Mouse (Mus musculus): ENCODE results near the gene Gm17651. TPM values are rescaled to one million over a fixed set of nuclear protein-coding genes. Genes with fewer than 3 reads are reported as not detected.

Gene Gm17651
- polyA plus RNA-seq, 1 experiment from 2014 or later, result not detected

DNA sequence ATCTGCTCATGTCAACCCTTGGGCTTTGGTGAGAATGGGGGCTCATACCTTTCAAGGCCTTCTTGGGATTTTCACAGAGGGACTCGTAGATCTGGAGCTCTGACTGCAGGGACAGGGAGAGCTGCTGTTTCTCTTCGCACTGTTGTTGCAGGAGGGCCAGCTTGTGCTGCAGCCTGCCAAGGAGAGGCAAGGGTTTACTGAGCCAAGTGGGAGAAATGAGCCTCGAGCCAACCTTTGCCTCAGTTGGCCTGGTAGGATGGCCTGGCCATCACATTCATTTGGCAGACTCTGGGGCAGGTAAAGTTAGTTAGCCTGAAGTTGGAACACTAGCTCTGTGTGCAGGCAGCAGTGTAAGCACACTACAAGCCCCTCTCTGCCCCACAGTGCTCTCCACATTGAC lies 24.6 kb upstream of the Gm17651 start:
- no peaks in the 10 kb centered on the region for H3K27me3 ChIP-seq (replicated peaks; ENCODE audit: control insufficient read depth, insufficient read depth, low read length)
- no peak overlapping the region for H3K27ac ChIP-seq (replicated peaks; ENCODE audit: low read depth, low read length)
- no peak overlapping the region for H3K4me3 ChIP-seq (ENCODE audit: low read depth, low read length)
- no peaks in the 10 kb centered on the region for H3K9me3 ChIP-seq (ENCODE audit: control insufficient read depth, low read length)
- no peaks in the 10 kb centered on the region for H3K36me3 ChIP-seq (ENCODE audit: control insufficient read depth, insufficient read depth, low read length)
- DNase-seq (ENCODE audit: low spot score) (no peak), ATAC-seq (ENCODE audit: low read depth) (no peak)
- 76% methylated on average over 3 of the region's 3 CpGs for WGBS
- no peak overlapping the region for H3K4me2 ChIP-seq (ENCODE audit: low read depth, low read length)
- no peaks in the 10 kb centered on the region for H3K4me1 ChIP-seq (ENCODE audit: control insufficient read depth, insufficient read depth, low read length)
- H3K9ac ChIP-seq (ENCODE audit: low read depth, low read length), result no peak overlapping the region

DNA sequence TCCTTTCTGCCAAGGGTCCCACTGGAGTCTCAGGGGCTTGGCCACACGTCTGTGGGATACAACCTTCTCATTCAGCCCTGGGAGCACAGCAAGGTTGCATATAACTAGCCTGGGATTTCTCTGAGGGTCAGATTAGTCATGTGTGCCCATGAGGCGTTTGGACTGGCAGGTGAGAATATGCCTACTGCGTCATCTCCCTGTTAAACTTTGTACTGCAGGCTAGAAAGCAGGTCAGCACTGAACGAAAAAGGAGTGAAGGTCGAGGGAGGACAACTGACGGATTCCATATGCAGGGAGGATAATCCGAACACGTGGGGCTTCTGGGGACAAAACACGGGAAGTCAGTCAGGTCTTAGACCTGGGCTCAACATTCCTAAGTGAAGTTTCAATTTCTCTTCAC lies 22.8 kb upstream of the Gm17651 start:
- 59% methylated on average over 9 of the region's 9 CpGs for WGBS

DNA sequence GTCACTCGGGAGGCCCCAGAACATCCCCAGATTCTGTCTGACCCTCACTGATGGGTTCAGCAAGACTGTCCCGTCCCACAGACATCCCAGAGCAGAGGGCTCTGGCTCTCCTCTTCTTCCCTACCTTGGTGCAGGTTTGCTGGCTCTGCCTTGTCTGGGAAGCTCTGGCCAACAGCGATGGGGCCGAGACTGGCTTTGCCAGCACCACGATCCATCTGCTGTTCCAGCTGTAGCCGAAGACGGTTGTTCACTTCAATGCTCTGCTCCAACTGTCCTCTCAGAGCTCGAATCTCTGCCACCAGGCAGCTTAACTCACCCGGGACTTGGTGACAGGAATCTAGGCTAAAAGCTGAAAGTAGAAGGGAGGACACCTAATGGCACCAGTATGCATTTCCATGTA lies 22.4 kb upstream of the Gm17651 start:
- no peak overlapping the region for H3K4me3 ChIP-seq (ENCODE audit: low read depth, low read length)
- no peaks in the 10 kb centered on the region for H3K4me1 ChIP-seq (ENCODE audit: control insufficient read depth, insufficient read depth, low read length)
- no peak overlapping the region for H3K27ac ChIP-seq (replicated peaks; ENCODE audit: low read depth, low read length)
- H3K27me3 ChIP-seq (replicated peaks; ENCODE audit: control insufficient read depth, insufficient read depth, low read length), result no peaks in the 10 kb centered on the region
- no peak overlapping the region for H3K9ac ChIP-seq (ENCODE audit: low read depth, low read length)
- DNase-seq (ENCODE audit: low spot score) (no peak), ATAC-seq (ENCODE audit: low read depth) (no peak)
- H3K36me3 ChIP-seq (ENCODE audit: control insufficient read depth, insufficient read depth, low read length), result no peaks in the 10 kb centered on the region
- no peaks in the 10 kb centered on the region for H3K9me3 ChIP-seq (ENCODE audit: control insufficient read depth, low read length)
- no peak overlapping the region for H3K4me2 ChIP-seq (ENCODE audit: low read depth, low read length)
- WGBS, result 75% methylated on average over 9 of the region's 9 CpGs

More for the DNA sequence above, 22.8 kb upstream of the Gm17651 start:
- ATAC-seq (ENCODE audit: low read depth), result no peak
- H3K27ac ChIP-seq (replicated peaks; ENCODE audit: low read depth, low read length), result no peak overlapping the region
- no peak overlapping the region for H3K4me2 ChIP-seq (ENCODE audit: low read depth, low read length)
- DNase-seq (ENCODE audit: low spot score), result no peak
- no peaks in the 10 kb centered on the region for H3K9me3 ChIP-seq (ENCODE audit: control insufficient read depth, low read length)
- H3K4me1 ChIP-seq (ENCODE audit: control insufficient read depth, insufficient read depth, low read length), result no peaks in the 10 kb centered on the region
- H3K4me3 ChIP-seq (ENCODE audit: low read depth, low read length), result no peak overlapping the region
- H3K9ac ChIP-seq (ENCODE audit: low read depth, low read length), result no peak overlapping the region
- H3K36me3 ChIP-seq (ENCODE audit: control insufficient read depth, insufficient read depth, low read length), result no peaks in the 10 kb centered on the region
- no peaks in the 10 kb centered on the region for H3K27me3 ChIP-seq (replicated peaks; ENCODE audit: control insufficient read depth, insufficient read depth, low read length)

DNA sequence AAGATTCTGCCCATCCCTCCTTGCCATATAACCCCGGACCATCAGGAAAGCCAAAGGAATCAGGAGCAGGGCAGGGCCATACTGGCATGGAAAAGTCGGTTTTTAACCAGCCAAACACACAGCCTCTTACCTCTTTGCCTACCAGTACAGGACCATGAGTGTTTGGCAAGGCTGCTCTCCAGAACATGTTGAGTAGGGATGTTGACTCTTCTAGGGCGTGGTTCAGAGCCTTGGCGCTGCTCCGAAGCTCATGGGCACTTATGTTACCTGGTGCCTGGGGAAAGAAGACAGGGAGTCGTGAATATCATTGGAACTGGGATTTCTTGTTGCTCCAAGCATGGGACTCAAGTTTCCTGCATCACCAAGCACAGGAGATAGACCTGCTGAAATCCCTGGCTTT lies 19.3 kb upstream of the Gm17651 start:
- no peaks in the 10 kb centered on the region for H3K9me3 ChIP-seq (ENCODE audit: control insufficient read depth, low read length)
- H3K9ac ChIP-seq (ENCODE audit: low read depth, low read length), result no peak overlapping the region
- no peaks in the 10 kb centered on the region; the same call in 1 of the 2 replicates for H3K4me1 ChIP-seq (ENCODE audit: control insufficient read depth, insufficient read depth, low read length)
- no peak overlapping the region for H3K4me3 ChIP-seq (ENCODE audit: low read depth, low read length)
- no peak for DNase-seq (ENCODE audit: low spot score)
- no peaks in the 10 kb centered on the region for H3K36me3 ChIP-seq (ENCODE audit: control insufficient read depth, insufficient read depth, low read length)
- no peaks in the 10 kb centered on the region for H3K27me3 ChIP-seq (replicated peaks; ENCODE audit: control insufficient read depth, insufficient read depth, low read length)
- no peak overlapping the region for H3K27ac ChIP-seq (replicated peaks; ENCODE audit: low read depth, low read length)
- 86% methylated on average over 6 of the region's 6 CpGs for WGBS
- H3K4me2 ChIP-seq (ENCODE audit: low read depth, low read length), result no peak overlapping the region
- ATAC-seq (ENCODE audit: low read depth), result no peak

DNA sequence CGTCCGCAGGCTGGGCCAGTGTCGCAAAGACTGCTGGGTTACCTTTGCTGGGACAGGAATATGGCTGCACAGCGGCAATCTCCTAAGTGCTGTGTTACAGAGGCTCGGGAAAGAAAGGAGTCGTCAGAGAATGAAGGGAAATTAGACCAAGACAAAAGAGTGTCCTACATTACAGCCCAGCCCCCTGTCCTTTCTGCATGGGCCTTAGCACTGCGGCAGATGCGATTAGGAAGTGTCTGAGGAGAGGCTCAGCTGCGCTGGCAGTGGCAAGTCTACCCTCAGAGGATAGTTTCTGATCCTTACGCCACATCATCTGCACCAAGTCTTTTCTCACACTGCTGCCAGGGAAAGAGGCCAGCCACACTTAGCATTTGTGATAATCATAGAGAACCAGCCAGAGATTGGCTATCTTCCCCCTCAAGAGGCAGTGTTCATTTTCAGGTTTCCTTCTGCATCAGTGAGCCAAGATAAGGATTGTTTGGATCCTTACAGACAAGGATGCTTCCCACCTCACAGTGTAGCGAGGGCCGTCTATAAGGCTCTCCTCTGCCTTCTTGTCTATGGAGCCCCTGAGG lies 17.0 kb upstream of the Gm17651 start:
- no peak overlapping the region for H3K4me3 ChIP-seq (ENCODE audit: low read depth, low read length)
- WGBS, result 68% methylated on average over 12 of the region's 12 CpGs
- no peak for ATAC-seq (ENCODE audit: low read depth)

DNA sequence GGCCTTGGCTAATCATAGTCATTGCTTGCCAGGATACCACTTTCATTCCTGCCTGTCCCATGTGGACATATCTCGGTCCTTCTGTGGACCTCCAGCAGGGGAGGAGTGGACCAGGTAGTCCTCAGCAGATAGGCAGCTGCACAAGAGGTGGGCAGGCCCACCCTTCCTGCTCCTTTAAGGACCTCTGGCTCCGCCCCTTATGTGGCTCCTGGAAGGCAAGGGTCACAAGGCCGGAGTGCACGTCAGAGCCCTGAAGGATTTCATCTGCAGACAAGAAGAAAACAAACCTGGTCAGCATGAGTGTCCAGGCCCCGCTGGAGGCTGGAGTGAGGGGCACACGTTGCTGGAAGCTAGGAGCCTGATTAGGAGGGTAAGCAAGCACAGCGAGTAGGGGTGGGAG lies 16.1 kb upstream of the Gm17651 start:
- no peak for ATAC-seq (ENCODE audit: low read depth)
- Histone ChIP-seq H3K4me1 (ENCODE audit: control insufficient read depth, insufficient read depth, low read length) (no peaks in the 10 kb centered on the region; the same call in 1 of the 2 replicates), H3K27ac (replicated peaks; ENCODE audit: low read depth, low read length) (no peak overlapping the region), H3K9me3 (ENCODE audit: control insufficient read depth, low read length) (no peaks in the 10 kb centered on the region), H3K36me3 (ENCODE audit: control insufficient read depth, insufficient read depth, low read length) (no peaks in the 10 kb centered on the region), H3K27me3 (replicated peaks; ENCODE audit: control insufficient read depth, insufficient read depth, low read length) (no peaks in the 10 kb centered on the region), H3K4me3 (ENCODE audit: low read depth, low read length) (no peak overlapping the region), H3K4me2 (ENCODE audit: low read depth, low read length) (no peak overlapping the region), H3K9ac (ENCODE audit: low read depth, low read length) (no peak overlapping the region)
- WGBS, result 51% methylated on average over 7 of the region's 7 CpGs
- no peak for DNase-seq (ENCODE audit: low spot score)

More for the DNA sequence above, 17.0 kb upstream of the Gm17651 start:
- Histone ChIP-seq H3K36me3 (ENCODE audit: control insufficient read depth, insufficient read depth, low read length) (no peaks in the 10 kb centered on the region), H3K4me1 (ENCODE audit: control insufficient read depth, insufficient read depth, low read length) (no peaks in the 10 kb centered on the region; the same call in 1 of the 2 replicates), H3K9ac (ENCODE audit: low read depth, low read length) (no peak overlapping the region), H3K9me3 (ENCODE audit: control insufficient read depth, low read length) (no peaks in the 10 kb centered on the region), H3K27ac (replicated peaks; ENCODE audit: low read depth, low read length) (no peak overlapping the region), H3K27me3 (replicated peaks; ENCODE audit: control insufficient read depth, insufficient read depth, low read length) (no peaks in the 10 kb centered on the region), H3K4me2 (ENCODE audit: low read depth, low read length) (no peak overlapping the region)
- DNase-seq (ENCODE audit: low spot score), result no peak

DNA sequence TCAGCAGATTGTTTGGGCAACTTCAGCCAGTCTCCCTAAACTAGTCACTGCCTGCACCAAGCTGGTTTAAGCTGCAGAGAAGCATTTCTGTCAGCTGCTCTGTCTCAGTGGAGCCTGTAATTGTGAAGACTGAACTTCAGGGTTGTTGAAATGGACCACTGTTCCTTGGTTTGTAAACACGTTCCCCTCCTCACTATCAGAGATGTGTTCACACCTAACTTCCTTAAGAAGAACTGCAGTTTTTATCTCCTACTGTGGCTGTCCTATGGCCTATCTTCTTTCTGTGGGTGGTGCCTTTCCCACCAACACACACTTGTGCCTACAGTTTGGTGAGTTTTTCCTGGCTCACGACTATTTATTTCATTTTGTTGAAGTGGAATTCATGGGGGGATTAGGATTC lies 14.8 kb upstream of the Gm17651 start:
- H3K4me3 ChIP-seq (ENCODE audit: low read depth, low read length), result no peak overlapping the region
- no peak overlapping the region for H3K4me2 ChIP-seq (ENCODE audit: low read depth, low read length)
- WGBS, result 71% methylated on average over 2 of the region's 2 CpGs
- no peak overlapping the region for H3K9ac ChIP-seq (ENCODE audit: low read depth, low read length)
- ATAC-seq (ENCODE audit: low read depth), result no peak
- H3K27me3 ChIP-seq (replicated peaks; ENCODE audit: control insufficient read depth, insufficient read depth, low read length), result no peaks in the 10 kb centered on the region
- no peaks in the 10 kb centered on the region for H3K9me3 ChIP-seq (ENCODE audit: control insufficient read depth, low read length)
- H3K36me3 ChIP-seq (ENCODE audit: control insufficient read depth, insufficient read depth, low read length), result no peaks in the 10 kb centered on the region
- peaks cover 3% of the 10 kb centered on the region for H3K4me1 ChIP-seq (ENCODE audit: control insufficient read depth, insufficient read depth, low read length)
- DNase-seq (ENCODE audit: low spot score), result no peak
- H3K27ac ChIP-seq (replicated peaks; ENCODE audit: low read depth, low read length), result no peak overlapping the region

DNA sequence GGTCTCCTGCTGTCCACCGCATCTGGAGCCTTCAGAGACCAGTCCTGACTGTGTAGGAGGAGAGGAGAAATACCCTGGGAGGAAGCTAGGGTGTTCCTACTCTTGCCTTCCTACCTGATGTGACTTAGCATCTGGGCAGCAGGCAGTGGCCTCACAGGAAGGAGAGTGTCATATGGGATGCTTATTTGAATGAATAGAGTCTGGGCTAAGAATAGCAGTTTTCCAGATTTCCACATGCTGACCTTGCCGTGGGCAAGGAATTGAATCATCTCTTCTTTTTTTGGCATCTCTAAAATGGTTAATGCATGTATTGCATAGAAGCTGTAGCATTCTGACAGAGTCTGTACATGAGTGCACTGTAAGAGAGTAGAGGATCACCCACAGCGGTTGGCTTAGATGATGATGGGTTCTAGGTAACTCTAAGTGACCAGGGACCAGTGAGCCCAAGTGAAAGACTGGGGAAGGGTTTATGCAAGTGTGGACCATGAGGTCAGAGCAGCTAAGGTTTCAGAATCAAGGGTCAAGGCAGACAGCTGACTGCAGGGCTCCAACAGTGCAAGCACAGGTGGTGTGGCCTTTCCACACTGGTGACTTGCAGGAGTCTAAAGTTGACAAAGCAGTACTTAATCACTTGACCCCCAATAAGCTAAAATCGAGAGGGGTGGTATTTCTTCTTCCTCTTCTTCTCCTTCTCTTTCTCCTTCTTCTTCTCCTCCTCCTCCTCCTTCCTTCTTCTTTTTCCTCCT lies 12.1 kb upstream of the Gm17651 start:
- no peak for ATAC-seq (ENCODE audit: low read depth)
- 80% methylated on average over 4 of the region's 4 CpGs for WGBS
- Histone ChIP-seq H3K36me3 (ENCODE audit: control insufficient read depth, insufficient read depth, low read length) (no peaks in the 10 kb centered on the region), H3K9ac (ENCODE audit: low read depth, low read length) (no peak overlapping the region), H3K27ac (replicated peaks; ENCODE audit: low read depth, low read length) (no peak overlapping the region), H3K27me3 (replicated peaks; ENCODE audit: control insufficient read depth, insufficient read depth, low read length) (no peaks in the 10 kb centered on the region), H3K9me3 (ENCODE audit: control insufficient read depth, low read length) (no peaks in the 10 kb centered on the region), H3K4me3 (ENCODE audit: low read depth, low read length) (no peak overlapping the region), H3K4me2 (ENCODE audit: low read depth, low read length) (no peak overlapping the region), H3K4me1 (ENCODE audit: control insufficient read depth, insufficient read depth, low read length) (peaks cover 12% of the 10 kb centered on the region)
- DNase-seq (ENCODE audit: low spot score), result no peak
